Mouse (Mus musculus): ENCODE measurements around the gene Gm11127. TPM values are rescaled to one million over a fixed set of nuclear protein-coding genes. Genes with fewer than 3 reads are reported as not detected.
"Not testable (repeated sequence)": the region's sequence is repeated elsewhere in the genome, so short reads cannot be mapped to it uniquely, and the experiment has no call there.

Gm11127 gene
- polyA plus RNA-seq (2014; fragmentation: Nextera tagmentation; extraction: Ambion mirVana) = not detected in 2 replicates

- H3K9ac ChIP-seq (ENCODE audit: low read length); H3K27ac ChIP-seq (ENCODE audit: low read depth, low read length); H3K4me1 ChIP-seq (ENCODE audit: control insufficient read depth, insufficient read depth, low read length); H3K27me3 ChIP-seq (replicated peaks; ENCODE audit: control insufficient read depth, insufficient read depth, low read length); H3K36me3 ChIP-seq (ENCODE audit: control insufficient read depth, insufficient read depth, low read length); H3K4me3 ChIP-seq (ENCODE audit: low read depth, low read length); H3K4me2 ChIP-seq (ENCODE audit: low read length); ATAC-seq; DNase-seq (ENCODE audit: low spot score); H3K9me3 ChIP-seq (replicated peaks; ENCODE audit: control insufficient read depth, low read length): not testable (repeated sequence)
- 64% methylated on average over 1 of the region's 1 CpGs for WGBS
Measured at GRCm38 (mm10) chr17:36058362-36058761, at the start of gene Gm11127. TSS of gene Gm11127 (minus strand) at chr17:36058371.

- not testable (repeated sequence) for H3K36me3 ChIP-seq (ENCODE audit: control insufficient read depth, insufficient read depth, low read length); H3K9ac ChIP-seq (ENCODE audit: low read length); DNase-seq (ENCODE audit: low spot score); H3K27me3 ChIP-seq (replicated peaks; ENCODE audit: control insufficient read depth, insufficient read depth, low read length); H3K4me1 ChIP-seq (ENCODE audit: control insufficient read depth, insufficient read depth, low read length); H3K4me3 ChIP-seq (ENCODE audit: low read depth, low read length); H3K9me3 ChIP-seq (replicated peaks; ENCODE audit: control insufficient read depth, low read length); H3K4me2 ChIP-seq (ENCODE audit: low read length); ATAC-seq; H3K27ac ChIP-seq (ENCODE audit: low read depth, low read length)
- 58% methylated on average over 11 of the region's 12 CpGs for WGBS
Measured at GRCm38 (mm10) chr17:36102091-36102490, 43.9 kb upstream of the Gm11127 start.

- H3K27me3 ChIP-seq (replicated peaks; ENCODE audit: control insufficient read depth, insufficient read depth, low read length); H3K4me3 ChIP-seq (ENCODE audit: low read depth, low read length); H3K4me2 ChIP-seq (ENCODE audit: low read length); DNase-seq (ENCODE audit: low spot score); H3K27ac ChIP-seq (ENCODE audit: low read depth, low read length); H3K9ac ChIP-seq (ENCODE audit: low read length); H3K4me1 ChIP-seq (ENCODE audit: control insufficient read depth, insufficient read depth, low read length); H3K9me3 ChIP-seq (replicated peaks; ENCODE audit: control insufficient read depth, low read length); ATAC-seq; H3K36me3 ChIP-seq (ENCODE audit: control insufficient read depth, insufficient read depth, low read length): not testable (repeated sequence)
- 32% methylated on average over 2 of the region's 2 CpGs for WGBS
Measured at GRCm38 (mm10) chr17:36099603-36100002, 41.4 kb upstream of the Gm11127 start.

- no peak overlapping the region for H3K4me3 ChIP-seq (ENCODE audit: low read depth, low read length)
- DNase-seq (ENCODE audit: low spot score) = no peak
- ATAC-seq = no peak
- 20% methylated on average over 3 of the region's 3 CpGs for WGBS
- no peak overlapping the region for H3K27ac ChIP-seq (ENCODE audit: low read depth, low read length)
- H3K27me3 ChIP-seq (replicated peaks; ENCODE audit: control insufficient read depth, insufficient read depth, low read length) = no peaks in the 10 kb centered on the region
- H3K4me2 ChIP-seq (ENCODE audit: low read length) = no peak overlapping the region
- H3K4me1 ChIP-seq (ENCODE audit: control insufficient read depth, insufficient read depth, low read length) = no peaks in the 10 kb centered on the region
- no peaks in the 10 kb centered on the region for H3K36me3 ChIP-seq (ENCODE audit: control insufficient read depth, insufficient read depth, low read length)
- H3K9me3 ChIP-seq (replicated peaks; ENCODE audit: control insufficient read depth, low read length) = no peaks in the 10 kb centered on the region
- no peak overlapping the region for H3K9ac ChIP-seq (ENCODE audit: low read length)
Measured at GRCm38 (mm10) chr17:36093936-36094335, 35.8 kb upstream of the Gm11127 start.

- not testable (repeated sequence) for DNase-seq (ENCODE audit: low spot score); H3K4me2 ChIP-seq (ENCODE audit: low read length); H3K27me3 ChIP-seq (replicated peaks; ENCODE audit: control insufficient read depth, insufficient read depth, low read length); ATAC-seq; H3K9ac ChIP-seq (ENCODE audit: low read length); H3K27ac ChIP-seq (ENCODE audit: low read depth, low read length); H3K9me3 ChIP-seq (replicated peaks; ENCODE audit: control insufficient read depth, low read length); H3K36me3 ChIP-seq (ENCODE audit: control insufficient read depth, insufficient read depth, low read length); H3K4me3 ChIP-seq (ENCODE audit: low read depth, low read length); H3K4me1 ChIP-seq (ENCODE audit: control insufficient read depth, insufficient read depth, low read length)
Measured at GRCm38 (mm10) chr17:36092520-36092919, 34.3 kb upstream of the Gm11127 start.

- no CpG with 5 or more reads among the region's 2 CpGs for WGBS
- H3K4me2 ChIP-seq (ENCODE audit: low read length) = not testable (repeated sequence)
Measured at GRCm38 (mm10) chr17:36091933-36092332, 33.8 kb upstream of the Gm11127 start.

GRCm38 (mm10) chr17:36085976-36086375 lies 27.8 kb upstream of the Gm11127 start:
- not testable (repeated sequence) for H3K4me1 ChIP-seq (ENCODE audit: control insufficient read depth, insufficient read depth, low read length); ATAC-seq; H3K4me3 ChIP-seq (ENCODE audit: low read depth, low read length); H3K9ac ChIP-seq (ENCODE audit: low read length); H3K9me3 ChIP-seq (replicated peaks; ENCODE audit: control insufficient read depth, low read length); H3K27ac ChIP-seq (ENCODE audit: low read depth, low read length); DNase-seq (ENCODE audit: low spot score); H3K4me2 ChIP-seq (ENCODE audit: low read length); H3K27me3 ChIP-seq (replicated peaks; ENCODE audit: control insufficient read depth, insufficient read depth, low read length); H3K36me3 ChIP-seq (ENCODE audit: control insufficient read depth, insufficient read depth, low read length)
- 82% methylated on average over 1 of the region's 1 CpGs for WGBS

More at GRCm38 (mm10) chr17:36091933-36092332, 33.8 kb upstream of the Gm11127 start:
- not testable (repeated sequence) for DNase-seq (ENCODE audit: low spot score); ATAC-seq; H3K36me3 ChIP-seq (ENCODE audit: control insufficient read depth, insufficient read depth, low read length); H3K9me3 ChIP-seq (replicated peaks; ENCODE audit: control insufficient read depth, low read length); H3K4me1 ChIP-seq (ENCODE audit: control insufficient read depth, insufficient read depth, low read length); H3K9ac ChIP-seq (ENCODE audit: low read length); H3K27ac ChIP-seq (ENCODE audit: low read depth, low read length); H3K27me3 ChIP-seq (replicated peaks; ENCODE audit: control insufficient read depth, insufficient read depth, low read length); H3K4me3 ChIP-seq (ENCODE audit: low read depth, low read length)

GRCm38 (mm10) chr17:36083870-36084451 lies 25.8 kb upstream of the Gm11127 start:
- DNase-seq (ENCODE audit: low spot score) = peak; percentile 2
- H3K27ac ChIP-seq (ENCODE audit: low read depth, low read length) = no peak overlapping the region
- no peaks in the 10 kb centered on the region for H3K27me3 ChIP-seq (replicated peaks; ENCODE audit: control insufficient read depth, insufficient read depth, low read length)
- H3K36me3 ChIP-seq (ENCODE audit: control insufficient read depth, insufficient read depth, low read length) = no peaks in the 10 kb centered on the region
- peak; percentile 52 for ATAC-seq
- under 1% methylated on average over 32 of the region's 42 CpGs for WGBS
- H3K9me3 ChIP-seq (replicated peaks; ENCODE audit: control insufficient read depth, low read length) = no peaks in the 10 kb centered on the region
- H3K4me3 ChIP-seq (ENCODE audit: low read depth, low read length) = peak overlapping the region; percentile 40
- no peaks in the 10 kb centered on the region for H3K4me1 ChIP-seq (ENCODE audit: control insufficient read depth, insufficient read depth, low read length)
- peak overlapping the region; percentile 42 for H3K9ac ChIP-seq (ENCODE audit: low read length)
- peak overlapping the region; percentile 78 for H3K4me2 ChIP-seq (ENCODE audit: low read length)

- Histone ChIP-seq H3K27ac (ENCODE audit: low read depth, low read length) (no peak overlapping the region), H3K9ac (ENCODE audit: low read length) (peak overlapping the region; percentile 42), H3K36me3 (ENCODE audit: control insufficient read depth, insufficient read depth, low read length) (no peaks in the 10 kb centered on the region), H3K4me3 (ENCODE audit: low read depth, low read length) (peak overlapping the region; percentile 40), H3K4me2 (ENCODE audit: low read length) (peak overlapping the region; percentile 78), H3K4me1 (ENCODE audit: control insufficient read depth, insufficient read depth, low read length) (no peaks in the 10 kb centered on the region), H3K9me3 (replicated peaks; ENCODE audit: control insufficient read depth, low read length) (no peaks in the 10 kb centered on the region), H3K27me3 (replicated peaks; ENCODE audit: control insufficient read depth, insufficient read depth, low read length) (no peaks in the 10 kb centered on the region)
- WGBS = under 1% methylated on average over 43 of the region's 46 CpGs
- ATAC-seq = peak; percentile 66
- peak; percentile 42 for DNase-seq (ENCODE audit: low spot score)
Measured at GRCm38 (mm10) chr17:36083266-36083869, 25.2 kb upstream of the Gm11127 start.

Data from forebrain, embryonic 14.5 days (tissue).